Mouse (Mus musculus) mesoderm, embryonic 11.5 days (tissue): ENCODE data around the gene Gm21738.
"Not testable (repeated sequence)": the region's sequence is repeated elsewhere in the genome, so short reads cannot be mapped to it uniquely, and the experiment has no call there.

Experiments
- DNase-seq: peaks from one replicate; pipeline ENCODE4 v3.0.0-alpha.2; 2012; ENCODE audit warnings: low read depth, low spot score

Gene Gm21738

DNA sequence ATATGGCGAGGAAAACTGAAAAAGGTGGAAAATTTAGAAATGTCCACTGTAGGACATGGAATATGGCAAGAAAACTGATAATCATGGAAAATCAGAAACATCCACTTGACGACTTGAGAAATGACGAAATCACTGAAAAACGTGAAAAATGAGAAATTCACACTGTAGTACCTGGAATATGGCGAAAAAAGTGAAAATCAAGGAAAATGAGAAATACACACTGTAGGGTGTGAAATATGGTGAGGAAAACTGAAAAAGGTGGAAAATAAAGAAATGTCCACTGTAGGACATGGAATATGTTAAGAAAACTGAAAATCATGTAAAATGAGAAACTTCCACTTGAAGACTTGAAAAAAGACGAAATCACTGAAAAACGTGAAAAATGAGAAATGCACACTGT lies at the start of gene Gm21738:
TSS of gene Gm21738 (minus strand) at position 101 of the 400 bp plus-strand sequence.
- not testable (repeated sequence) for DNase-seq

GRCm38 (mm10) chr14:19383741-19384140 lies 35.0 kb downstream of the Gm21738 start:
- not testable (repeated sequence) for DNase-seq
